In genomic region chr11:24083076-24083405, GRCm38 (mm10) we compare ENCODE assay signal across 9 mouse cellular contexts. TPM values are rescaled to one million over a fixed set of nuclear protein-coding genes. Genes with fewer than 3 reads are reported as not detected.
DNase-seq lines count a peak whose midpoint lies in the region; ATAC-seq lines count a peak whose summit lies in the region.
"Had no signal": no experiment of that assay in that cellular context is flagged by ENCODE, and none has a peak within 500 bp of the region (broad histone marks: within the 10 kb centered on the region; RNA-seq: fewer than 3 reads in every experiment).

No protein-coding gene starts in this region.

- DNase-seq in liver, embryonic 11.5 days (ENCODE audit: low spot score): no peak
- no peak for DNase-seq in liver
- DNase-seq in forebrain, embryonic 11.5 days (ENCODE audit: low spot score): no peak
- no peak for DNase-seq in limb, embryonic 10.5 days (ENCODE audit: low spot score)
- DNase-seq in cerebellum, postnatal 4 days (ENCODE audit: low spot score in 2 of 2): no peak
- DNase-seq in embryo, embryonic 11 days: no peak
- no peak for DNase-seq in natural killer cell, adult 2 months (ENCODE audit: low spot score in 2 of 2)
- DNase-seq: adrenal gland, postnatal 14 days had no signal

- H3K4me2 ChIP-seq in liver, embryonic 11.5 days: peak overlapping the region; percentile 98
- H3K4me2 ChIP-seq in forebrain, embryonic 11.5 days (ENCODE audit: low read depth, low read length, severe bottlenecking): peak overlapping the region; percentile 48
- peak overlapping the region; percentile 97 for H3K4me2 ChIP-seq in neural tube, embryonic 15.5 days

- H3K9me3 ChIP-seq in liver, embryonic 11.5 days (ENCODE audit: control insufficient read depth, low read length): no peaks in the 10 kb centered on the region
- H3K9me3 ChIP-seq in forebrain, embryonic 11.5 days (ENCODE audit: control insufficient read depth, low read length): no peaks in the 10 kb centered on the region
- no peaks in the 10 kb centered on the region for H3K9me3 ChIP-seq in limb, embryonic 10.5 days (replicated peaks)
- no peaks in the 10 kb centered on the region for H3K9me3 ChIP-seq in neural tube, embryonic 15.5 days (replicated peaks)

- no peak for ATAC-seq in liver, embryonic 11.5 days (replicated peaks; ENCODE audit: low FRiP score)
- no peak for ATAC-seq in forebrain, embryonic 11.5 days (replicated peaks; ENCODE audit: low FRiP score)
- ATAC-seq in neural tube, embryonic 15.5 days (ENCODE audit: low FRiP score): no peak

- peaks cover 21% of the 10 kb centered on the region; the same call in 1 of the 2 replicates for H3K36me3 ChIP-seq in liver, embryonic 11.5 days (ENCODE audit: control insufficient read depth, insufficient read depth, low read length)
- H3K36me3 ChIP-seq in forebrain, embryonic 11.5 days (ENCODE audit: control insufficient read depth, insufficient read depth, low read length): peaks cover 7% of the 10 kb centered on the region
- peaks cover 31% of the 10 kb centered on the region for H3K36me3 ChIP-seq in limb, embryonic 10.5 days
- H3K36me3 ChIP-seq in neural tube, embryonic 15.5 days: peaks cover 6% of the 10 kb centered on the region; the same call in 1 of the 2 replicates

- H3K9ac ChIP-seq in liver, embryonic 11.5 days (ENCODE audit: low read depth, low read length): peak overlapping the region; percentile 8
- H3K9ac ChIP-seq in forebrain, embryonic 11.5 days (ENCODE audit: low read length): peak overlapping the region; percentile 36
- H3K9ac ChIP-seq in neural tube, embryonic 15.5 days (replicated peaks): peak overlapping the region; percentile 39

- H3K27ac ChIP-seq in liver, embryonic 11.5 days (ENCODE audit: low read depth, low read length): peak overlapping the region; percentile 48; the same call in 1 of the 2 replicates
- H3K27ac ChIP-seq in forebrain, embryonic 11.5 days (ENCODE audit: low read depth, low read length): no peak overlapping the region
- H3K27ac ChIP-seq in limb, embryonic 10.5 days: peak overlapping the region; percentile 46; the same call in 1 of the 2 replicates
- peak overlapping the region; percentile 84 for H3K27ac ChIP-seq in neural tube, embryonic 15.5 days (replicated peaks)

- no peaks in the 10 kb centered on the region for H3K27me3 ChIP-seq in liver, embryonic 11.5 days (replicated peaks; ENCODE audit: control insufficient read depth, insufficient read depth, low read length)
- H3K27me3 ChIP-seq in forebrain, embryonic 11.5 days (ENCODE audit: control insufficient read depth, insufficient read depth, low read length): no peaks in the 10 kb centered on the region
- no peaks in the 10 kb centered on the region for H3K27me3 ChIP-seq in limb, embryonic 10.5 days (ENCODE audit: low read depth, poor library complexity, severe bottlenecking)
- no peaks in the 10 kb centered on the region for H3K27me3 ChIP-seq in neural tube, embryonic 15.5 days (replicated peaks)

- peaks cover 16% of the 10 kb centered on the region for H3K4me1 ChIP-seq in liver, embryonic 11.5 days (replicated peaks; ENCODE audit: control insufficient read depth, insufficient read depth, low read length)
- peaks cover 6% of the 10 kb centered on the region; the same call in 1 of the 2 replicates for H3K4me1 ChIP-seq in forebrain, embryonic 11.5 days (replicated peaks; ENCODE audit: control insufficient read depth, insufficient read depth, low read length)
- H3K4me1 ChIP-seq in limb, embryonic 10.5 days: peaks cover 50% of the 10 kb centered on the region
- peaks cover 46% of the 10 kb centered on the region for H3K4me1 ChIP-seq in neural tube, embryonic 15.5 days

- WGBS in liver, embryonic 11.5 days: 36% methylated on average over 1 of the region's 1 CpGs
- WGBS in forebrain, embryonic 11.5 days: 42% methylated on average over 1 of the region's 1 CpGs
- WGBS in limb, embryonic 10.5 days: 33% methylated on average over 1 of the region's 1 CpGs
- WGBS in neural tube, embryonic 15.5 days: 27% methylated on average over 1 of the region's 1 CpGs

- peak overlapping the region; percentile 72 for H3K4me3 ChIP-seq in liver, embryonic 11.5 days (ENCODE audit: low read depth, low read length)
- peak overlapping the region; percentile 85 for H3K4me3 ChIP-seq in forebrain, embryonic 11.5 days (ENCODE audit: low read depth, low read length)
- H3K4me3 ChIP-seq in limb, embryonic 10.5 days: peak overlapping the region; percentile 96; the same call in 1 of the 2 replicates
- H3K4me3 ChIP-seq in neural tube, embryonic 15.5 days (replicated peaks): peak overlapping the region; percentile 24

RNA-seq across cellular contexts. Expression of gene Bcl11a, which starts 5.2 kb away (rescaled TPM):
- polyA plus RNA-seq in liver, embryonic 11.5 days (2014; fragmentation: Nextera tagmentation; extraction: Ambion mirVana): 92.2 and 95.4 TPM in 2 replicates
- polyA plus RNA-seq in forebrain, embryonic 11.5 days (2014; fragmentation: Nextera tagmentation; extraction: Ambion mirVana): 97.0 and 101 TPM in 2 replicates
- polyA plus RNA-seq in limb, embryonic 10.5 days (2016; fragmentation: Nextera tagmentation; extraction: Ambion mirVana): 41.4 and 75.0 TPM in 2 replicates
- 85.1 and 102 TPM in 2 replicates for polyA plus RNA-seq in neural tube, embryonic 15.5 days (2015; fragmentation: Nextera tagmentation; extraction: Ambion mirVana)

RNA-seq across cellular contexts. Expression of gene A830031A19Rik, which starts 8.2 kb away (rescaled TPM):
- not detected in 2 replicates for polyA plus RNA-seq in liver, embryonic 11.5 days (2014; fragmentation: Nextera tagmentation; extraction: Ambion mirVana)
- polyA plus RNA-seq in forebrain, embryonic 11.5 days (2014; fragmentation: Nextera tagmentation; extraction: Ambion mirVana): not detected in 2 replicates
- polyA plus RNA-seq in limb, embryonic 10.5 days (2016; fragmentation: Nextera tagmentation; extraction: Ambion mirVana): not detected in 2 replicates
- polyA plus RNA-seq in neural tube, embryonic 15.5 days (2015; fragmentation: Nextera tagmentation; extraction: Ambion mirVana): not detected in 2 replicates

Comparison
In these comparisons a context has a peak if more than half of its experiments do, and no peak if none do; other contexts are left out.
1. H3K4me2 ChIP-seq: peak in every context shown above with its lines; median percentile 98 in liver, embryonic 11.5 days; 97 in neural tube, embryonic 15.5 days; 48 in forebrain, embryonic 11.5 days.
2. H3K4me3 ChIP-seq: peak in every context shown above with its lines; median percentile 96 in limb, embryonic 10.5 days; 85 in forebrain, embryonic 11.5 days; 72 in liver, embryonic 11.5 days; 24 in neural tube, embryonic 15.5 days.